Mouse (Mus musculus) Patski (cell line): ENCODE measurements around the gene Inpp4b. TPM values are rescaled to one million over a fixed set of nuclear protein-coding genes. Genes with fewer than 3 reads are reported as not detected.
"Not testable (repeated sequence)": the region's sequence is repeated elsewhere in the genome, so short reads cannot be mapped to it uniquely, and the experiment has no call there.

Source experiments
- ATAC-seq: fragments of 100-300 bp; one replicate; pipeline ENCODE4 v1.8.0; 2021
- CTCF ChIA-PET: fragments of 350-600 bp; sonication (Branson Sonifier 250); formaldehyde crosslinking; loops from one replicate; lab custom pipeline; 2022; ENCODE audit warnings: inconsistent platforms; lab: Charles Lee
- POLR2A ChIA-PET: fragments of 350-600 bp; sonication (Branson Sonifier 250); formaldehyde crosslinking; loops from one replicate; lab custom pipeline; 2022; ENCODE audit warnings: antibody characterized with exemption, inconsistent platforms; lab: Charles Lee
- DNase-seq: peaks from one replicate; pipeline ENCODE4 v3.0.0-alpha.2; 2011; ENCODE audit warnings: low read depth, low spot score
- H3K27me3 ChIP-seq: fragments of 371-371 bp; one replicate; pipeline ENCODE4 v1.5.1; 2021
- CTCF ChIP-seq: fragments of 100-300 bp; IDR thresholded peaks from one replicate; pipeline ENCODE4 v1.5.1; 2021
- in situ Hi-C: fragments of 300-500 bp; cut with MboI; formaldehyde crosslinking; loops from 3 replicates; pipeline ENCODE4 v1.11.1; 2018; ENCODE audit warnings: low pct_unique_long_range_greater_than_20kb, mixed read lengths
- polyA plus RNA-seq: library from polyadenylated mRNA; unstranded; gene quantifications from one replicate; pipeline ENCODE4 v1.2.3, GENCODE M21; 2021

Gene Inpp4b
- polyA plus RNA-seq, 1 experiment from 2014 or later = 0.24 TPM

- DNase-seq = no peak
- no peaks in the 10 kb centered on the region for H3K27me3 ChIP-seq
- ATAC-seq = no peak
- in situ Hi-C loops = loop anchor here (10.0 to 25.0 kb wide), 3 partner anchors 563 to 1060 kb away; no protein-coding TSS in a partner anchor
- CTCF ChIA-PET = interaction anchor here (1.0 to 2.6 kb wide), 9 partner anchors 16 to 689 kb away, joined by 3 to 8 read pairs (median 5); no protein-coding TSS in a partner anchor
- TF ChIP-seq CTCF = no peak
- POLR2A ChIA-PET = interaction anchor here (0.6 kb wide), 1 partner anchor 543 kb away, joined by 3 read pairs; no protein-coding TSS in a partner anchor
These were observed 685.0 kb downstream of the Inpp4b start for GRCm38 (mm10) chr8:82027401-82027800.

- CTCF ChIA-PET = interaction anchor here (1.0 to 2.6 kb wide), 12 partner anchors 10 to 813 kb away, joined by 3 to 7 read pairs (median 4); no protein-coding TSS in a partner anchor
- ATAC-seq (no peak), DNase-seq (no peak)
- H3K27me3 ChIP-seq = no peaks in the 10 kb centered on the region
- in situ Hi-C loops = loop anchor here (10.0 to 25.0 kb wide), 3 partner anchors 564 to 1058 kb away; no protein-coding TSS in a partner anchor
- POLR2A ChIA-PET = no interaction called here
- peak; percentile 58 for TF ChIP-seq CTCF
These were observed 686.5 kb downstream of the Inpp4b start for GRCm38 (mm10) chr8:82028896-82029295.

- H3K27me3 ChIP-seq, DNase-seq: not testable (repeated sequence)
- in situ Hi-C loops = loop anchor here (25.0 kb wide), 1 partner anchor 1055 kb away; no protein-coding TSS in a partner anchor
These were observed 689.7 kb downstream of the Inpp4b start for GRCm38 (mm10) chr8:82032035-82032434.

GRCm38 (mm10) chr8:82054030-82054429 is 711.7 kb downstream of the Inpp4b start:
- peaks cover 4% of the 10 kb centered on the region for H3K27me3 ChIP-seq
- in situ Hi-C loops = loop anchor here (25.0 kb wide), 1 partner anchor 633 kb away; no protein-coding TSS in a partner anchor
- ChIA-PET POLR2A (no interaction called here), CTCF (no interaction called here)
- no peak for TF ChIP-seq CTCF
- DNase-seq = no peak
- ATAC-seq = no peak

More at GRCm38 (mm10) chr8:82032035-82032434, 689.7 kb downstream of the Inpp4b start:
- TF ChIP-seq CTCF = peak; percentile 76
- ATAC-seq = not testable (repeated sequence)
- ChIA-PET POLR2A (interaction anchor here (0.7 kb wide), 1 partner anchor 569 kb away, joined by 3 read pairs; no protein-coding TSS in a partner anchor), CTCF (interaction anchor here (0.7 to 1.4 kb wide), 4 partner anchors 11 to 658 kb away, joined by 3 to 5 read pairs (median 4); no protein-coding TSS in a partner anchor)

- ChIA-PET POLR2A (no interaction called here), CTCF (no interaction called here)
- no peak for TF ChIP-seq CTCF
- in situ Hi-C loops = loop anchor here (25.0 kb wide), 1 partner anchor 620 kb away; no protein-coding TSS in a partner anchor
- ATAC-seq (no peak), DNase-seq (no peak)
- peaks cover 6% of the 10 kb centered on the region for H3K27me3 ChIP-seq
These were observed 725.3 kb downstream of the Inpp4b start for GRCm38 (mm10) chr8:82067619-82068018.

GRCm38 (mm10) chr8:82079267-82079666 is 736.9 kb downstream of the Inpp4b start:
- ATAC-seq (no peak), DNase-seq (no peak)
- in situ Hi-C loops = no loop called here
- TF ChIP-seq CTCF = no peak
- H3K27me3 ChIP-seq = no peaks in the 10 kb centered on the region
- ChIA-PET CTCF (no interaction called here), POLR2A (no interaction called here)

- ATAC-seq, DNase-seq, POLR2A ChIA-PET, in situ Hi-C loops, H3K27me3 ChIP-seq: not testable (repeated sequence)
- CTCF ChIA-PET = interaction anchor here (1.3 kb wide), 1 partner anchor 13 kb away, joined by 4 read pairs; no protein-coding TSS in a partner anchor
These were observed 744.3 kb downstream of the Inpp4b start for GRCm38 (mm10) chr8:82086631-82087030.

GRCm38 (mm10) chr8:82090901-82091300 is 748.5 kb downstream of the Inpp4b start:
- ATAC-seq (no peak), DNase-seq (no peak)
- no peak for TF ChIP-seq CTCF
- no peaks in the 10 kb centered on the region for H3K27me3 ChIP-seq
- CTCF ChIA-PET = interaction anchor here (1.5 to 1.6 kb wide), 2 partner anchors 9 to 13 kb away, joined by 3 to 5 read pairs; no protein-coding TSS in a partner anchor
- POLR2A ChIA-PET = no interaction called here
- in situ Hi-C loops = no loop called here

GRCm38 (mm10) chr8:82093274-82093673 is 750.9 kb downstream of the Inpp4b start:
- ATAC-seq (no peak), DNase-seq (no peak)
- TF ChIP-seq CTCF = no peak
- in situ Hi-C loops = no loop called here
- H3K27me3 ChIP-seq = no peaks in the 10 kb centered on the region
- CTCF ChIA-PET = no interaction called here
- POLR2A ChIA-PET = no interaction called here

- no peak for TF ChIP-seq CTCF
- CTCF ChIA-PET = interaction anchor here (1.9 kb wide), 1 partner anchor 13 kb away, joined by 5 read pairs; no protein-coding TSS in a partner anchor
- in situ Hi-C loops = no loop called here
- no peak for DNase-seq
- no peak for ATAC-seq
- peaks cover 6% of the 10 kb centered on the region for H3K27me3 ChIP-seq
- POLR2A ChIA-PET = no interaction called here
These were observed 762.2 kb downstream of the Inpp4b start for GRCm38 (mm10) chr8:82104560-82104959.

GRCm38 (mm10) chr8:82106131-82106530 is 763.8 kb downstream of the Inpp4b start:
- ChIA-PET POLR2A (no interaction called here), CTCF (no interaction called here)
- ATAC-seq = no peak
- TF ChIP-seq CTCF = no peak
- peaks cover 6% of the 10 kb centered on the region for H3K27me3 ChIP-seq
- in situ Hi-C loops = no loop called here
- DNase-seq = no peak
